Mouse (Mus musculus): Measurements from ENCODE around the gene H2al3. TPM values are rescaled to one million over a fixed set of nuclear protein-coding genes. Genes with fewer than 3 reads are reported as not detected.
A peak's percentile ranks its signal among the peaks of the same experiment; 100 is the strongest.

Gene H2al3
- polyA plus RNA-seq (2011; ENCODE audit: insufficient read length, low read depth, missing spikeins) = not detected in 2 replicates

DNA sequence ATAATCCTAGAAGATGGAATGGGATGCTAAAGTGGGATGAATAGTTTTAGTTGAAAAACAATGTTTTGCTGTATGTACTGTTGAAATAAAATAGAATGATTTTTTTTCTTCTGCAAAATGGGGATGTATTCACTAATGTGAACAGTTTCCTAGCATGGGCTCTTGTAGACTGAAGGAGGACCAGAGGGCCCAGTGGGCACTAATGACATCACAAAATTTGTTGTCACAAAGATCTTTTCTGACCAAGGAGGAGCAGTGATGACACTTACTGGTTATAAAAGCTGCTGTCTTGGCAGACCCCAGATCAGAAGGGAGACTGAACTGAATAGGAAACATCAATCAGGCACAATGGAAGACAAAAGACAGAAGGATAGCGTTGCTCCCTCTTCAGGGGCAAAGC lies at the start of gene H2al3:
Gene H2al3 (plus strand): TSS at position 301 of the 400 bp plus-strand sequence.
- Histone ChIP-seq H3K4me3 (ENCODE audit: insufficient read depth, low read length) (no peak within 1 kb of the TSS), H3K4me1 (ENCODE audit: control insufficient read depth, insufficient read depth, low read length) (no peaks in the 10 kb centered on the region), H3K27ac (ENCODE audit: insufficient read depth, low read length) (no peak within 1 kb of the TSS)
- TF ChIP-seq CTCF (IDR thresholded peaks at IDR 0.05; ENCODE audit: borderline replicate concordance, insufficient read depth, low read length) (no peak), POLR2A (IDR thresholded peaks at IDR 0.05; ENCODE audit: low read depth, low read length) (no peak)

DNA sequence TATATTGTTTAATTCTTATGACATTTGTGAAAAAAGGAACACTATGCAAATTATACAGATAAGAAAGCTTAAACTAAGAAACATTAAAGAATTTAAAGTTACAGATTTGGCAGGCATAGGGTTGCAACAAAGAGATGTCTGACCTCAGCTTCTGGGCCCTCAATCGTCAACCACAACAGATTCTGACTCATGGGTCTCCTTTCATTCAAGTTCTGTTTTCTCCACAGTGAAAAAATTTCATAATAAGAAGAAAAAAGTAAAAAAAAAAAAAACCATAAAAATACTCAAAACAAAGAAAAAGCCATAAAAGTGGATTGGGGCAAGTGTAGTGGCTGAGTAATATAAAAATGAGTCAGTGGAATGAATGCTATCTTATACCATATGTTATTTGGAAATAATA lies 39.4 kb upstream of the H2al3 start:
- no peak overlapping the region for H3K4me3 ChIP-seq (ENCODE audit: insufficient read depth, low read length)
- no peaks in the 10 kb centered on the region for H3K4me1 ChIP-seq (ENCODE audit: control insufficient read depth, insufficient read depth, low read length)
- TF ChIP-seq CTCF (IDR thresholded peaks at IDR 0.05; ENCODE audit: borderline replicate concordance, insufficient read depth, low read length) (no peak), POLR2A (IDR thresholded peaks at IDR 0.05; ENCODE audit: low read depth, low read length) (no peak)
- no peak overlapping the region for H3K27ac ChIP-seq (ENCODE audit: insufficient read depth, low read length)

DNA sequence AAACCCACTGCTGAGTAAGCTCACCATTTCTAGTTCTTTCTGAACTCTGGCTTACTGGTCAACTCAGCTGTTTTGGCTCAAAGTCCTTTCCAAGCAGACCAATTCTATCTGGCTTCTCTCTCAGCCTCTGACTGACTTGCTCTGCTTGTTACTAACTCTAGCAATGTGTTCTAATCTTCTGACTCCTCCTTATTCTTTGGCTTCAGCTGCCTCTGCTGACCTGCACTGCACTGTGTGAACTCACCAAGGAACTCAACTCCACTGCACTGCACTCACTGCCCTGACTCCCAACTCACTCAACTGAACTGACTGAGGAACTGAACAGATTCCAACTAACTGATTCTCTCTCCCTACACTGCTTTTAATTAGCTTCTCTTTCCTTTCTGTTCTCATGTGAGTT lies 37.0 kb upstream of the H2al3 start:
- Histone ChIP-seq H3K4me3 (ENCODE audit: insufficient read depth, low read length) (no peak overlapping the region), H3K4me1 (ENCODE audit: control insufficient read depth, insufficient read depth, low read length) (no peaks in the 10 kb centered on the region), H3K27ac (ENCODE audit: insufficient read depth, low read length) (peak overlapping the region; percentile 26; the same call in 1 of the 2 replicates)
- TF ChIP-seq POLR2A (IDR thresholded peaks at IDR 0.05; ENCODE audit: low read depth, low read length) (no peak), CTCF (IDR thresholded peaks at IDR 0.05; ENCODE audit: borderline replicate concordance, insufficient read depth, low read length) (no peak)

DNA sequence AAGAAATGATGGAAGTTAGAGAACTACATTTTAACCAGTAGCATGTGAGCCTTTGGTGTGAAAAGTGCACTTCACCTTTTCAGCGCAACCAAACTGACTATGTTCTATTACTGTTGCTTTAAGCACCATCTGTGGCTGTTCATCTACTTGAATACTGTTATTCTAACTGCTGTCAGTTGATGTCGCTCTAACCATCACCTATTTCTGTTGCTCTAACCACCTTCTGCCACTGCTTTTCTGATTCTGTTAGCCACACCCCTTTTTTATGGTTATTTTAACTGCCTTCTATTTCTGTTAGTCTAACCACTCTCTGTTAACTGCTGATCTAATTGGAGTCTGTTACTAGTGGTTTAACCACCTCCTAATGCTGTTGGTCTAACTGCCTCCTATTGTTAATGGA lies 14.7 kb upstream of the H2al3 start:
- Histone ChIP-seq H3K27ac (ENCODE audit: insufficient read depth, low read length) (no peak overlapping the region), H3K4me1 (ENCODE audit: control insufficient read depth, insufficient read depth, low read length) (no peaks in the 10 kb centered on the region), H3K4me3 (ENCODE audit: insufficient read depth, low read length) (no peak overlapping the region)
- TF ChIP-seq CTCF (IDR thresholded peaks at IDR 0.05; ENCODE audit: borderline replicate concordance, insufficient read depth, low read length) (no peak), POLR2A (IDR thresholded peaks at IDR 0.05; ENCODE audit: low read depth, low read length) (no peak)

DNA sequence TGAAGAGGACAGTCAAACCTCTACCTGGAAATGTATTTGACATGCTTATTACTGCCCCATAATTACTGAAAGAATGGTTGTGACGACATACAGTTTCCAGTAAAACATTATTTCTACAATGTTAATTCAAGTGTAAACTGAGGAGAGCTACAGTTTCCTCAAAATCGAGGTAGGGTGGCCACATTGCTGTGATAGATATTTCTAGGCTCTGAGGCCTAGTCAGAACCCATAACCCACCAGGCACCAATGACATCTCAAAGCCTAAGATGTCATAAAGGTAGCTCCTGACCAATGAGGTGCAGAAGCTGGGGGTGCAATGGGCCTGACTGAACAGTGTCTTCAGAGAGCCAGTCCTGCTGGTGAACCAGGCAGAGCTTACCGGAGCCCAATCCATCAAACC lies 2.9 kb upstream of the H2al3 start, which contains the start of gene Hypm:
Gene Hypm (plus strand): TSS at position 301 of the 400 bp plus-strand sequence.
- Histone ChIP-seq H3K4me1 (ENCODE audit: control insufficient read depth, insufficient read depth, low read length) (no peaks in the 10 kb centered on the region), H3K4me3 (ENCODE audit: insufficient read depth, low read length) (no peak within 1 kb of the TSS), H3K27ac (ENCODE audit: insufficient read depth, low read length) (no peak within 1 kb of the TSS)
- no peak for TF ChIP-seq CTCF (IDR thresholded peaks at IDR 0.05; ENCODE audit: borderline replicate concordance, insufficient read depth, low read length)
- no peak for TF ChIP-seq POLR2A (IDR thresholded peaks at IDR 0.05; ENCODE audit: low read depth, low read length)

DNA sequence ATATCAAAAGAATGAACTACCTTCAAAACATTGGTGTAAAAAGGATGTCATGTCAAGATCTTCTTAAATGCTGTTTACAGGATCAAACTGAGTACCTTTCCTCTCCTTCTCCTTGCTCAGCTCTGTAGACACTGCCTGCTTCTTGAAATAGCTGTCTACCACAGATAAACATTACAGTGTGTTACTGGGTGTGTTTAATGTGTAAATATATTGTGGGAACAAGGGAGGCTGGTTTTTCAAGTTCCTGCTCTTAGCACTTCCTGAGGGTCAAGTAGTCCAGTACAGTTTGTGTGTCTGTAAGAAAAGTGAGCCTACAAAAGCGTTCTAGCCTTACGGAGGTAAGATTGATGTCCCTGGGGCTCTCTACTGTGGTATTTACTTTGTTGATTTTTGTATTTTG lies 12.4 kb downstream of the H2al3 start:
- Histone ChIP-seq H3K27ac (ENCODE audit: insufficient read depth, low read length) (no peak overlapping the region), H3K4me1 (ENCODE audit: control insufficient read depth, insufficient read depth, low read length) (no peaks in the 10 kb centered on the region), H3K4me3 (ENCODE audit: insufficient read depth, low read length) (no peak overlapping the region)
- TF ChIP-seq CTCF (IDR thresholded peaks at IDR 0.05; ENCODE audit: borderline replicate concordance, insufficient read depth, low read length) (no peak), POLR2A (IDR thresholded peaks at IDR 0.05; ENCODE audit: low read depth, low read length) (no peak)

DNA sequence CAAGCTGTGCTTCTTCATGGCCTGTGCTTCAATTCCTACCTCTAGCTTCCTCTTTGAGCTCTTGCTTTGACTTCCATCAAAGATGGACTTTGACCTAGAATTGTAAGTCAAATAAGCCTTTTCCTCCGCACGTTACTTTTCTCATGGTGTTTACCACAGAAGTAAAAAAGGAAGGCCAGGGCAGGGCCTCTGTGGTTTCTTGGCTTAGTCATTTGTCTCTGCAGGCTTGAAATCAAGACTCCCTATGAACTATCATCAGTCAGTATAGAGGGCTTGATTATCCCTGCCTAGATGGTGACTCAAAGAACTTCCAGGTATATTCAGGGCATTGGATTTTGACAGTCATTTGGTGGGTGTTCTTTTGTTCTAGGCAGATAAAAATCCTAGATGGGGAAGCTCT lies 26.0 kb downstream of the H2al3 start:
- Histone ChIP-seq H3K27ac (ENCODE audit: insufficient read depth, low read length) (no peak overlapping the region), H3K4me3 (ENCODE audit: insufficient read depth, low read length) (no peak overlapping the region), H3K4me1 (ENCODE audit: control insufficient read depth, insufficient read depth, low read length) (no peaks in the 10 kb centered on the region)
- TF ChIP-seq POLR2A (IDR thresholded peaks at IDR 0.05; ENCODE audit: low read depth, low read length) (no peak), CTCF (IDR thresholded peaks at IDR 0.05; ENCODE audit: borderline replicate concordance, insufficient read depth, low read length) (no peak)

DNA sequence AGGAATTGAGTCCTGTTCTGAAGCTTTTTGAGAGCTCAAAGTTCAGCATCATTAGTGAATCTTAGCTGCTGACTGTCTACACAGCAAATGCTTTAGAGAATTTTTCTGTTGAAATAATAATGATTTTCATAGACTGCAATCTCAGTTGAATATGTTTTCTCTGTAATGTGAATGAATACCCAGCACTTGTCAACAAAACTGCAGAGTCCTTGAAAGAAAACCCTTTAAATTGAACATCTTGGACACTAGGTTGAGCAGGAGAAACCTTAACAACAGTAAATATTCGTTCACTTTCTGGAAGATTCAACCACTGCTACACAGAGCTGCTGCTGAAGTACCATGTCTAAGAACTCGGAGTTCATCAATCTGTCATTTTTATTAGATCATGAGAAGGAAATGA lies 35.8 kb downstream of the H2al3 start, which contains the start of gene Sytl5:
Gene Sytl5 (plus strand): TSS at position 301 of the 400 bp plus-strand sequence.
- no peak within 1 kb of the TSS for H3K4me3 ChIP-seq (ENCODE audit: insufficient read depth, low read length)
- TF ChIP-seq POLR2A (IDR thresholded peaks at IDR 0.05; ENCODE audit: low read depth, low read length) = no peak
- no peak for TF ChIP-seq CTCF (IDR thresholded peaks at IDR 0.05; ENCODE audit: borderline replicate concordance, insufficient read depth, low read length)
- H3K27ac ChIP-seq (ENCODE audit: insufficient read depth, low read length) = no peak within 1 kb of the TSS
- no peaks in the 10 kb centered on the region for H3K4me1 ChIP-seq (ENCODE audit: control insufficient read depth, insufficient read depth, low read length)

Other genes with a start within 250 kb of the H2al3 start
- gene Dynlt3, start 186.7 kb upstream of the H2al3 start, polyA plus RNA-seq (2011; ENCODE audit: insufficient read length, low read depth, missing spikeins) = 133 and 177 TPM in 2 replicates
- not detected in 2 replicates for gene Hypm, start 2.8 kb upstream of the H2al3 start, polyA plus RNA-seq (2011; ENCODE audit: insufficient read length, low read depth, missing spikeins)
- gene Sytl5, start 35.9 kb downstream of the H2al3 start, polyA plus RNA-seq (2011; ENCODE audit: insufficient read length, low read depth, missing spikeins) = 2.8 and 6.2 TPM in 2 replicates

Measured in embryonic fibroblast, embryonic 13.5 days (primary cell).